Mouse (Mus musculus) fibroblast of lung, adult 2 months (primary cell): ENCODE results near the gene Mettl23.

Experiments used
- DNase-seq: peaks from one replicate; pipeline ENCODE4 v3.0.0-alpha.2; 2011; ENCODE audit warnings: low read depth

Gene Mettl23

GRCm38 (mm10) chr11:116843261-116844233 lies at the start of gene Mettl23, which contains the start of gene Jmjd6:
Mettl23 (plus strand) TSS chr11:116843278.
Jmjd6 (minus strand) TSS chr11:116843449.
- peak; percentile 96 for DNase-seq

DNA sequence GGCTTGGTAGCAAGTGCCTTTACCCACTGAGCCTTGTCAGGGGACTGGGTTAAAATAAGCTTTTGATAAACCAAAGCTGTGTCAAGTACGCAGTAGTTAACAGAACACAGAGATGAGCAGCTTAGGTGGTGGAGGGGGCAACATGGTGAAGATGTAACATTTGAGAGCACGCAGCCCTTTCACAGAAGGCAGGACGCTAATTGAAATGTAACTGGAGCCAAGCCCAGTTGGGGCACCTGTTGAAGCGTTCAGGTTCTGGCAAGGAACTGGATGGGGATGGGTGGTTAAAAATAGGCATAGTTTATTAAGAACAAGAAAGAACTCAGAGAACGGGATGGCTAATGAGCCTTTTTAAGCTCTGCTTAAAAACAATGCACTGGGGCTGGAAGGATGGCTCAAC lies 43.7 kb upstream of the Mettl23 start:
- DNase-seq = no peak

- peak; percentile 60 for DNase-seq
Observed at GRCm38 (mm10) chr11:116801106-116801505, 42.0 kb upstream of the Mettl23 start.

- DNase-seq = no peak
Observed at GRCm38 (mm10) chr11:116802709-116803108, 40.4 kb upstream of the Mettl23 start.

DNA sequence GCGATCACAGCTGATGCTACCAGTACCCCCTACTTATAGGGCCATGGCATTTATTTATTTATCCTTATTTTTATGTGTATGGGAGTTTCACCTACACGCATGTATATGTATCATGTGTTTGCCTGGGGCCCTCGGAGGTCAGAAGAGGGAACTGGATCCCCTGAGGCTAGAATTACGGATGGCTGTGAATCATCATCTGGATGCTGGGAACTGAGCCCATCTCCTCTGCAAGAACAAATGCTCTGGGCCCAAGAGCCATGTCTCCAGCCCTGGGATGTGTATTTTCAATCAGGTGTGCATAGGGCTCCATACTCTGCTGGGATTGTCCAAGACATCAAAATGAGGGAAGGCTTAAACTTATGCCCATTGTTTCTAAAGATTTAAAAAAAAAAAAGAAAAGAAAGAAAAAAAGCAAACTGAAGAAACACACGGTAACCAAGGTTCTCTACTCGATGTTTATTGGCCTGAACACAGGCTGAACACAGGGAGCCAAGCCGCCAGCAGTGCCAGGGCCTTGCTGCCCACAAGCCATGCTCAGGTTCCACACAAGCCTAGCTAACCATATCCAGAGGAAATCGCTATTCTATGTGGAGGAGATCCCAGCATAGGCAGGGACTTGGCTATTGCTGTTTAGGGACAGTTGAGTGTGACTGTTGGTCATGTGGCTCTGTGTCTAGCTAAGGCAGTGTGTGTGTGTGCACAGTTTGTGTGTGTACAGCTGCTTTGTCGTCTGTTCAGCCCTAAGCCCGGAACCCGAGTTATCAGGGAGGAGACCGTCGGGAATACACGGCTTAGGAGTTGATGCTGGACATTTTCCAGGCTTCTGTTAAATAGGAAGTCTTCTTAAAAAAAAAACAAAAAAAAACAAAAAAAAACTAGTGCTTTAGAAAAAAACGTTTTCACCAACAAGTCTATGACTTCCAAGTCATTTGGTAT lies 36.7 kb upstream of the Mettl23 start:
- DNase-seq = no peak

GRCm38 (mm10) chr11:116807116-116807515 lies 36.0 kb upstream of the Mettl23 start:
- no peak for DNase-seq

- DNase-seq = no peak
Observed at GRCm38 (mm10) chr11:116807526-116807925, 35.6 kb upstream of the Mettl23 start.

DNA sequence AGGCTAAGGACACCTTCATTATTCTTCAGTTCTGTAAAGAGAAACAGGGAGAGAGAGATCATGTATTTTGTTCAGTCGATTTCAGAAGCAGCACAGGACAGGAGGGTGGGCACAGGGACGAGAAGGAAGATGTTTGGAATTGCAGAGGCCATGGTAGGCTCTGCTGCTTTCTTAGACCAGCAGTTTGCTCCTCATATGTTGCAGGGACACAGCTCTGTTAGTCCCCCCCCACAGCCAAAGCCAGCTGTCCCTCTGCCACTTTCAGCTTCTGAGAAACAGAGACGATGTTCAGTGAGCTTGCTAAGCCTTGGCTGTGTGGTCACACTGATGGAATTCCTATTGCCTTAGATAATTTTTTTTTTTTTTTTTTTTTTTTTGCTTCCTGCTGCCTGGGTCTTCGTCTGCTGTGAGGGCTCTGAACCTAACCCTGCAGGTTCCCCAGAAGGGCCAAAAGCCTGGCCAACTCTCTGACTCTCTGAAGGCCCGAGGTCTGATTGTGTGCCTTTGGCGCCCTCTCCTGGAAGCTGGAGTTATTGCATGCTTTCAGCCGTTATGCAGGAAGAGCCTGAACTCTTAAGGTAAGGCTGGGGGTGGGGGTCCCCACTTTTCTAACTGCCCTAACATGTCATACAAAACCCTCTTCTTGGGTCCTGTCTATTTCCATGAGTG lies 35.0 kb upstream of the Mettl23 start:
- DNase-seq = peak; percentile 73

- DNase-seq = no peak
Observed at GRCm38 (mm10) chr11:116808811-116809395, 34.2 kb upstream of the Mettl23 start.

DNA sequence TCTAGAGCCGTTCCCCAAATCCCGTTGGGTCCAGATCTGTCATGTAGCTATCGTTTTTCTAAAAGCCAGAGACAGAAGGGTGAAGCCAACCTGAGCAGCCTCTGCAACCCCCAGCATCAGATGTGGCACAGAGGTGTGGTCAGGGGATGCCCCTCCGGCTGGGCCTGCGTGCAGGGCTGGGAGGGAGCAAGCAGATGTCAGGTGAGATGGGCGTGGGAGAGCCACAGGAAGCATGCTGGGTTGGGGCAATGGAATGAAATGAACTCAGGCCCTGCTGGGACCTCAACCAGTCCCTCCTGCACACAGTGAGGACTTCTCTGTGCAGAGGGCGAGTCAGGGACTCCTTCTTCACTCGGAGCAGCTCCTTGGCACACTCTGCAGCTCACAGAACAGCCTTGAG lies 33.6 kb upstream of the Mettl23 start:
- no peak for DNase-seq

GRCm38 (mm10) chr11:116810528-116810927 lies 32.5 kb upstream of the Mettl23 start:
- DNase-seq = no peak

DNA sequence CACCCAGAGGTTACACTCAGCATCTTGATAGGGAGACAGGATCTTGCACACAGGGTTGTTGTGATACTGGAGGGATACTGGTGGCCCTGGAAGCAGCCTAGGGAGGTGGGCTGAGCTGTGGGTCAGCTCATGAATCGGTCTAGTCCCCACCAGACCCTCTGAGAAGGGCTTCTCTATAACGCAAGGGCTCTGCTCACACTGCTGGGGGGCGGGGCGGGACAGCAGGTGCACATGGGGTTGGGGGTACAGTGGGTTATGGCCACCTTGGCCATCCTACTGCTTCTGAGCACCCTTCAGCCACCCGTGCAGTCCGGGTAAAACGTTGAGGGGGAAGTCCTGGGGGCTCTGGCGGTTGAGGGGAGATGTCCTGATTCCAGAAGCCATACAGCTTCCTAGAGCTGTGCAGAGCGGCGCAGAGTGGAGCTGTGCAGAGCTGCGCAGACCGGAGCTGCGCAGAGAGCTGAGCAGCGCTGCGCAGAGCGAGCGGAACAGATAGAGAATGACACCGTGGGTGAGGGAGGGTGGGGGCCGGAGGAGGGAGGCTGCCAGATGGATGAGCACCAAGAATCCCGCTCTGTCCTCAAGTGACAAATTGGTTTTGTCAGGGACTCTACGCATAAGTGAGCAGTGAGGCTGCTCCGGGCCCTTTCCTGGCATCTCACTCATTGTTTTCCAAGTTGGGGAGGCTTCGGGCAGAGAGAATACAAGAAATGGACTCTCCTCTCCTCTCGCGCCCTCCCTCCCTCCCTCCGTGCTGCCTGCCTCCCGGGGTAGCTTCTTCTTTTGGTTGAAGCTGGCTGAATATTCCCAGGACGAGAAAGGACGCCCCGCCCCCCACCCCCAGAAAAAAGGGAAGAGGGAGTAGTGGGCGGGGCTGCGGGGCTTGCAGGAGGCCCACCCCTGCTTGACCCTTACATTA lies 31.8 kb upstream of the Mettl23 start:
- DNase-seq = no peak

- no peak for DNase-seq
Observed at GRCm38 (mm10) chr11:116812793-116813529, 30.1 kb upstream of the Mettl23 start.

DNA sequence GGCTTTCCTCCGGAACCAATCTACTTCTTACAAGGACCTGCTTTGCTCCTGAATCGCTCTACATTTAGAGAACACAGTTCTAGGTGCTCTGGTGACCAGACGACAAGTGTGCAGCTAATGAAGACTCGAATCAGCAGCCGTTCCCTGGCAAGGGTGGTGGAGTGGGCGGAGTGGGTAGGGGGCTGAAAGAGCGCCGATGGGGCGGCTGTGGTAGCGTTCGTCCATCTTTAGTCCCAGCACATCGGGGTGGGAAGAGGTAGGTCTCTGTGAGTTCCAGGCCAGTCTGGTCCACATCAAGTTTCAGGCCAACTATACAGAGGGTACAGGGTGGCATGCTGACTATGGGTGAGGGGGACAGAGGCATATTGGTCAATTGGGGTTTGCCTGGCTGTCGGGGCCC lies 29.5 kb upstream of the Mettl23 start:
- DNase-seq = no peak

DNA sequence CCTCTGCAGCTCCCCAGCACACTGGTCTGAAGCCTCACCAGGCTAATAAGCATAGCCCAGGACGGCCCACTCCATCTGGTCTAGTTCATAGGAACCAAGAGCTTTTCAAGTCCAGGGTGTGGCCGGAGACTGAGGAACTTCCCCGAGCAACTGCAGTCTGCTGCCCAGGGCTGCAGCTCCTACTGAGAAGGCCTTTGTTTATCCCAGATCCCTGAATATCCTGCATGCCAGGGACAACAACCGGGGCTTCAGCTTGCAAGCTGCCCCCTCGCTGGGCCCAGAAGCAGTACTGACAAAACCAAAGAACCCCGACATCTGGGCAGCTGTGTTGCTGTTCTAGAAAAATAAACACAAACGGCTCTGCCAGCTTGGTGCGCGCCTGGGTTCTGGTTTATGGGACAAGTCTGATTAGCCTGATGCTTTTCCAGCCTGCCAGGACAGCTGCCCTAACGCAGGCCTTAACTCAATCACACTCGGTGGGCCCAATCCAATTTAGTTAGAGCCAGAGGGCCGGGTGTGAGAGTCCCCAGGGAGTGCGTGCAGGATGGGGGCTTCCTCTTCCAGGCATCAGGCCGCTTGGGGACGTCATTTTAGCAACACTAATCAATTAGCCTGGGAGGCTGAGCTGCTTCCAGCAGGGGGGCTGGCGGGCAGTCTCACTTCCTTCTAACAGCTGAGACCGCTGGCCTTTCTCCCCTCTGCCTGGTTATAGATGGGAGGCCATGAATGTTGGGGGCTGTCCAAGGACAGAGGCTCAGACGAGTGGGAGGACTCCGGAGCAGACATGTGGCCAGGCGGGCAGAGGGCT lies 28.8 kb upstream of the Mettl23 start:
- peak; percentile 78 for DNase-seq

DNA sequence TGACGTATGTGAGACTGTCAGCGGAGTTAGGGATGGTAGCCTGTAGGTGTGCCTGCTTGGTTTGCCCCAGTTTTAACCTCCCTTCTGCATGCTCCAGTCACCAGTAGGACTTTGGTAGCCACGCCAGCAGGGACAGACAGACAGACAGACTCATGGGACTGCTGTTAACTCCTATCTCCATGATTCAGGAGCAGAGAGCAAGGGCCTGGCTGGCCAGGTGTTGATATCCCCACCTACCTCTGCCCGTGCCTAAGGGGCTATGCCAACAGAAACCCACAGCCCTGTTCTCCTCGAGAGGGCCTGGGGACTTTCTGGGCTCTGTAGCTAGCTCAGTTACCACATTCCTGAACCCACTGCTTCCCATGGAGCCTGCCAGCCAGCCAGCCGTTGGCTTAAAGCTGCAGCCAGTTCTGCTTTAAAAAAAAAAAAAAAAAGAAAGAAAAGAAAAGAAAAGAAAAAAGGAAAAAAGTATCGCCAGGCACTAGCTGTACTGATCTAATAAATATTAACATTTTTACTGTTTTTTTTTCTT lies 28.1 kb upstream of the Mettl23 start:
- peak; percentile 83 for DNase-seq

- DNase-seq = peak; percentile 89
Observed at GRCm38 (mm10) chr11:116816769-116817168, 26.3 kb upstream of the Mettl23 start.

DNA sequence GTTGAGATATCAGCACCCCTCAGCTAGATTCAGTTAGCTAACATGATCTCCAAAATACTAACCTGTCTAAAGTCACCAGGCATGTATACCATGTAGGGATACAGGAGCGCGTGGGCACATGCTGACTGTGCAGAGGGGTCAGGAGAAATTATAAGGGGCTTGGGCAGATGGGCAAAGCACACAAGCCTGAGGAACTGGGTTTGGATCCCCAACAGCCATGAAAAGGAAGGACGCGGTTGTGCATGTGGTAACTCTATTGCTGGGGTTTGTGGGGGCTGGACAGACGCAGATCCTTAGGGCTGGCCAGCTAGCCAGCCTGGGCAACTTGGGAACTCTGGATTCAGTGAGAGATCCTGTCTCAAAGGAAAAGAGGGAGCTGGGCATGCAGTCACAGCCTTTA lies 25.5 kb upstream of the Mettl23 start:
- DNase-seq = no peak

GRCm38 (mm10) chr11:116818722-116819121 lies 24.4 kb upstream of the Mettl23 start:
- no peak for DNase-seq
